ENCODE assay signal across 8 mouse cellular contexts in the genomic region with DNA sequence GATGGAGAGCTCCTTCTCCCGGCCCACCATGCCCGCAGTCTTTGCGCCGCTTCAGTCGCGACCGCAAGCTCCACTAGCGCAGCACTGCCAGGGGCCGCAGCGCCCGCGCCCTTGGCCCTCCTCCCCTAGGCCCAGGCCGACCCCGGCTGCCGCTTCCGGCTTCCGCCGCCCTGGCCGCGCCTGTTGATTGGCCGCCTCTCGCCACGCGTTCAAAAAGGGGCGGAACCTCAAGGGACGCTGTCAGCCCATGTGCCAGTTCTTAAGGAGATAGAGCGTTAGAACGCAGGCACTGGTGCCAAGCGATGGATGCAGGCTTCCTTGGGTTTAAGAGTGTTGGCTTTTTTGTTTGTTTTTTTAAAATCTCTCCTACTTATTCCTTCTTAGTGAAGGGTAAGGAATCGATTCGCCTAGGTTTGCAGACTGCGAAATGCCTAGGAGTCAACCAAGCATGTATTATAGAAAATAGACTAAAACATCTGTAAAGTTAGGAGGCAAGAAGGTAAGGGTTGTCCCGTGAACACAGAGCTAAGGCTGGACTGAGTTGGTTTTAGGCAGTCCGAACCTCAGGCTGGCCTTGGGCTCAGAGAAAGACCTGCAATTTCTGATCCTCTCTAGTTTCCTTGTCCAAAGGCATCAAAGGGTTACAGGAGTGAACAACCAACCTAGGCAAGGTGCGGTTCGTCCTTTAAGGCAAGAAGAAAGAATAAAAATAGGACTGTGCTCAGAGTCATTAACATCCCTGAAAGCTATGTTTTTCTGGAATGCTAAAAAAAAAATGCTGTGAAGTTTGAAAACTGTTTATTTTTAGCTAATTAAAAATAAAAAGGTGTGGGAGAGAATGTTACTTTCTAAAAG. TPM values are rescaled to one million over a fixed set of nuclear protein-coding genes. Genes with fewer than 3 reads are reported as not detected.
DNase-seq lines count a peak whose midpoint lies in the region; ATAC-seq lines count a peak whose summit lies in the region.

No protein-coding gene starts in this region.

- H3K4me1 ChIP-seq in hindbrain, embryonic 11.5 days (replicated peaks; ENCODE audit: control insufficient read depth, insufficient read depth, low read length) = peaks cover 4% of the 10 kb centered on the region; the same call in 1 of the 2 replicates

- peak overlapping the region; percentile 89 for H3K4me3 ChIP-seq in hindbrain, embryonic 11.5 days (ENCODE audit: low read depth, low read length)

- H3K4me2 ChIP-seq in hindbrain, embryonic 11.5 days (replicated peaks; ENCODE audit: low read depth, low read length) = peak overlapping the region; percentile 83

- under 1% methylated on average over 31 of the region's 36 CpGs for WGBS in hindbrain, embryonic 11.5 days

- H3K27me3 ChIP-seq in hindbrain, embryonic 11.5 days (ENCODE audit: control insufficient read depth, insufficient read depth, low read length) = no peaks in the 10 kb centered on the region

- DNase-seq in MEL-GATA-1-ER (ENCODE audit: extremely low read depth, low read depth) = peak; percentile 84
- peak; percentile 90 for DNase-seq in cerebellum, adult 8-10 months
- DNase-seq in hindbrain, embryonic 11.5 days (ENCODE audit: low spot score) = peak; percentile 94
- peak; percentile 92 to 95 for DNase-seq in layer of hippocampus, postnatal 10 days (ENCODE audit: low spot score in 2 of 2)
- peak; percentile 97 for DNase-seq in lung, postnatal 10 days
- DNase-seq in ovary, postnatal 36 days (ENCODE audit: low spot score) = peak; percentile 95
- peak; percentile 96 for DNase-seq in thymus, postnatal 25 days

- H3K27ac ChIP-seq in hindbrain, embryonic 11.5 days (ENCODE audit: low read depth, low read length) = peak overlapping the region; percentile 47

- no peaks in the 10 kb centered on the region for H3K9me3 ChIP-seq in hindbrain, embryonic 11.5 days (ENCODE audit: control insufficient read depth, low read length)

- peak; percentile 90 for ATAC-seq in frontal cortex, adult (ENCODE audit: low TSS enrichment)
- peak; percentile 96 for ATAC-seq in hindbrain, embryonic 11.5 days (ENCODE audit: low FRiP score)

- H3K9ac ChIP-seq in hindbrain, embryonic 11.5 days (ENCODE audit: low read depth, low read length) = peak overlapping the region; percentile 80

- no peaks in the 10 kb centered on the region for H3K36me3 ChIP-seq in hindbrain, embryonic 11.5 days (ENCODE audit: control insufficient read depth, insufficient read depth, low read length)

RNA-seq across cellular contexts. Expression of a gene that starts 2.3 kb away (rescaled TPM):
- 105 and 107 TPM in 2 replicates for polyA plus RNA-seq in hindbrain, embryonic 11.5 days (2014; fragmentation: Nextera tagmentation; extraction: Ambion mirVana)
- total RNA-seq in layer of hippocampus, postnatal 10 days (2021) = 10 to 100 TPM; 82.4 to 89.3 TPM

RNA-seq across cellular contexts. Expression of a gene that starts 40.5 kb away (rescaled TPM):
- polyA plus RNA-seq in hindbrain, embryonic 11.5 days (2014; fragmentation: Nextera tagmentation; extraction: Ambion mirVana) = 55.0 TPM in 2 replicates
- 1 to 10 TPM; 3.0 to 3.2 TPM for total RNA-seq in layer of hippocampus, postnatal 10 days (2021)

RNA-seq across cellular contexts. Expression of a gene that starts 40.7 kb away (rescaled TPM):
- polyA plus RNA-seq in hindbrain, embryonic 11.5 days (2014; fragmentation: Nextera tagmentation; extraction: Ambion mirVana) = 184 and 196 TPM in 2 replicates
- 10 to 100 TPM; 24.1 to 25.0 TPM for total RNA-seq in layer of hippocampus, postnatal 10 days (2021)

Comparison
In these comparisons a context has a peak if more than half of its experiments do, and no peak if none do; other contexts are left out.
1. Peak in every context shown above with its lines: DNase-seq, ATAC-seq, H3K4me3 ChIP-seq and H3K27ac ChIP-seq.